ENCODE assay signal across 16 mouse cellular contexts in the genomic region with DNA sequence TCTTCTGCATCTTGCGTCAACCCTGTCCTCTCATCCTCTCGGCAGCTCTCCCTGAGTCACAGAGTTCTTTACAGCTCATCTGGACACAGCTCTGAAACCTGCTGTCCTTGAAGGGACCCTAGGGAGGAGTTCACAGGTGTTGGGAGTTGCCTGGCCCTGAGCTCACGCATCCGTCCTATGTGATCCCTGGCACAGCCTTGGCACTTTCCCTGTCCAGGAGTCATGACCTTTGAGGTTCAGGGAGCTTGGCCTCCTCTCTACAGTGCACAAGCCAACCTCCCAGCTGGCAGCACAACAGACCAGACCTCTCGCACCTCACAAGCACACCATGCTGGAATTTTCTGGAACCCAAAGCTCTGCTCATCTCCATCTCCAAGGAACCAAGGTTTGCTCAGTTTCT.
"Had no signal": no experiment of that assay in that cellular context is flagged by ENCODE, and none has a peak within 500 bp of the region (broad histone marks: within the 10 kb centered on the region; RNA-seq: fewer than 3 reads in every experiment).

No protein-coding gene starts in this region.

- H3K4me3 ChIP-seq: lung, embryonic 15.5 days; midbrain, embryonic 13.5 days; midbrain, embryonic 15.5 days; neural tube, embryonic 12.5 days had no signal

- H3K4me2 ChIP-seq: lung, embryonic 15.5 days; midbrain, embryonic 11.5 days; midbrain, embryonic 13.5 days; midbrain, embryonic 15.5 days; neural tube, embryonic 12.5 days had no signal

- H3K9me3 ChIP-seq: lung, embryonic 15.5 days; megakaryocyte, embryonic 14.5 days; midbrain, embryonic 13.5 days; midbrain, embryonic 15.5 days; neural tube, embryonic 12.5 days had no signal

- ATAC-seq: lung, postnatal 0 days; midbrain, embryonic 13.5 days; midbrain, embryonic 15.5 days had no signal

- H3K36me3 ChIP-seq: midbrain, embryonic 13.5 days; midbrain, embryonic 15.5 days; neural tube, embryonic 12.5 days had no signal

- H3K27me3 ChIP-seq: lung, embryonic 15.5 days; megakaryocyte, embryonic 14.5 days; midbrain, embryonic 13.5 days; midbrain, embryonic 15.5 days; neural tube, embryonic 12.5 days had no signal

- H3K27ac ChIP-seq: macrophage; midbrain, embryonic 13.5 days; midbrain, embryonic 15.5 days; neural tube, embryonic 12.5 days had no signal

- H3K9ac ChIP-seq: lung, embryonic 15.5 days; midbrain, embryonic 13.5 days; midbrain, embryonic 15.5 days; neural tube, embryonic 12.5 days had no signal

- DNase-seq: lung, adult 2 months; lung, postnatal 14 days; lung, postnatal 36 days; right cerebral cortex, postnatal 14 days; spleen, adult 18-20 months; thymus, adult 18-20 months; thymus, postnatal 14 days; thymus, postnatal 36 days had no signal
